Comparison of ENCODE assay signal across 8 mouse cellular contexts in genomic region chr5:135460152-135460832, GRCm38 (mm10).
DNase-seq lines count a peak whose midpoint lies in the region; ATAC-seq and TF ChIP-seq lines count a peak whose summit lies in the region.

No protein-coding gene starts in this region.

- in situ Hi-C loops in Patski (cut with MboI; ENCODE audit: low pct_unique_long_range_greater_than_20kb), result no loop called here

- no peaks in the 10 kb centered on the region for H3K27me3 ChIP-seq in Patski

- intact Hi-C loops in heart, postnatal 25 days (cut with DNase I), result no loop called here

- CTCF ChIA-PET in Patski (lab: Charles Lee), result interaction anchor here (1.1 to 1.9 kb wide), 5 partner anchors 15 to 60 kb away, joined by 3 to 5 read pairs (median 5); no protein-coding TSS in a partner anchor

- TF ChIP-seq CTCF in Patski (IDR thresholded peaks at IDR 0.05), result no peak

- no peak for ATAC-seq in Patski

- POLR2A ChIA-PET in Patski (lab: Charles Lee), result interaction anchor here (0.9 kb wide), 1 partner anchor 30 kb away, joined by 3 read pairs; no protein-coding TSS in a partner anchor

- DNase-seq in Patski (ENCODE audit: low read depth, low spot score), result peak; percentile 15
- DNase-seq in cerebellum, adult 11-12 months, result peak; percentile 58
- peak; percentile 4 for DNase-seq in forelimb bud, embryonic 11.5 days (ENCODE audit: low read depth, low spot score)
- peak; percentile 27 for DNase-seq in heart, postnatal 25 days (ENCODE audit: low spot score)
- DNase-seq in layer of hippocampus, postnatal 10 days (ENCODE audit: low spot score in 2 of 2), result peak; percentile 62 to 65
- peak; percentile 79 for DNase-seq in lung, postnatal 10 days
- no peak for DNase-seq in natural killer cell, adult 2 months (ENCODE audit: low spot score in 2 of 2)
- no peak for DNase-seq in thymus, postnatal 4 days

Comparison
In these comparisons a context has a peak if more than half of its experiments do, and no peak if none do; other contexts are left out.
1. DNase-seq: peak in Patski (single experiment), cerebellum, adult 11-12 months (single experiment), forelimb bud, embryonic 11.5 days (single experiment), heart, postnatal 25 days (single experiment), layer of hippocampus, postnatal 10 days (2 of 2) and lung, postnatal 10 days (single experiment); none in natural killer cell, adult 2 months (0 of 2) and thymus, postnatal 4 days (single experiment).